Mouse (Mus musculus) thymus, postnatal 25 days (tissue): ENCODE measurements around the gene S100a11.
"Not testable (repeated sequence)": the region's sequence is repeated elsewhere in the genome, so short reads cannot be mapped to it uniquely, and the experiment has no call there.

Experiments used
- DNase-seq: peaks from one replicate; pipeline ENCODE4 v3.0.0; 2022

The S100a11 gene

DNA sequence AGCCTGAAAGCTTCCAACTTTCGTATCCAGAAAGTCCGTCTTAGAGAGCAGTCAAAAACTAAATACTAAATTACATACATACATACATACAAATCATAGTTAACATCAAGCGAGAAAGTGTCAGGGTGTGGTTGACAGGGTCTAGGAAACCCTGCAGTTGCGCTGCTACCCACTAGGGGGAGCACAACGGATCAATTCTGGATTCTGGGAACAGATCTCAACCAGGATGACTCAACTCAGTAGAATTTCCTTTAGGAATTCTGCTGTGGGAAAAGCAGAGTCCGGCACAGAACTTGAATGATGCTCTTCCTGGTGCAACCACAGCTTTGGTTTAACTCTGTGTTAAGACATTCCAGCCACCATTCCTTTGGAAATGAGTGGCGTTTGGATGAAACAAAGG lies 2.3 kb downstream of the S100a11 start:
- DNase-seq, result peak; percentile 46

DNA sequence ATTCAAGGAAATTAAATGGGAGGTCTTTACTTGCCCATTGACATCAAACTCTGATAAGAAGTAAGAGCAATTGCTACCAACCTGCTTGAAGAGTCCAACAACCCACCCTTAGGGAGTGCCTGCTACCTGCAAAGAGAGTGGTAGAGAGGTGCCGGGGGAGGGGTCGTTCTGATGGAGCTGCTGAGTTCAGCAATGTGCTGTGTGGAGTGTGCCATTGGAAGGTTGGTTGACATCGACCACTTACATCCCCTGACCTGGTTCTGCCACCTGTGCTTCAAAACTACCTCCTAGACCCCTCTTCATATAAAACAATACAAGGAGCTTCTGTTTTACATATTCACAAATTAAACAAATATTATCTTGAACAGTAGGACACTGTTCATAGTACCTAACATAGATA lies 7.0 kb downstream of the S100a11 start:
- DNase-seq, result no peak

DNA sequence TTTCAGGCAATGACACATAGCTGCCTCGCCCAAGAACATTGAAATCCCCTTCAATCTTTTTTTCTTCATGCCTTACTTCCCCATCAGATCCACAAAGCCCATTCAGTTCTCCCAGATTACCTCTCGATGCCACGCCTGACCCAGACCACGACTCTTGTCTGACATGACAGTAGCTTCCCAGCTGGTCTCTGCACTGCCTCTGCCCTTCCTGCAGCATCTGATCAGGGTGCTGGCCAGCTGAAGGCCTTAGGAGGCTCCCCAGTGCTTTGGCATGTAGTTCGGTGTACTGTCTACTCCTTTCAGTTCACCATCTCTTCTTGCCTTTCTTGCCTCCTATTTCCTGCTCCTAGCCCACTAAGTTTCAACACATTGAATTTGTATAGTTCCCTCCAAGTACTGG lies 8.5 kb downstream of the S100a11 start:
- no peak for DNase-seq

DNA sequence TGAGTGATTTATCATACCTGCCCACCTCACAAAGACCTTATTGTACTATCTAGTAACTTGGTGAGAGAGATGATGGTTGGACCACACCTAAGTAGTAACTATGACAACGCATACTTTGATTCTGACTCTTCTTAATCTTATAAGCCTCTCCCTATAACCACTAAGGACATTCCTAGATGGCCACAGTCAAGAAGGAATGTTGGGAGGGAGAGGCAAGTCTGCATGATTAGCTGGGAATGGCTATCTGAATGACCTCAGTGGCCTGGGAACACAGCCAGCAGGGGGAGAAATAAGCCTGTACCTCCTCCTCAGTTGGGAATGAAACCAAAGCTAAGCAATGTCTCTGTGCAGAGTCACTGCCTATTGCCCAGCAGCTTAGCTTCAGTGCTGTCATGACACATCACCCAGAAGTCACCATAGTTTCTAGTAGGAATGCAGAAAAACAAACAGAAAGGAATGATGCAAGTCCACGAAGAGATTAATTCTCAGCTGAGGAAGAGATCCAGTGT lies 16.8 kb downstream of the S100a11 start:
- no peak for DNase-seq

DNA sequence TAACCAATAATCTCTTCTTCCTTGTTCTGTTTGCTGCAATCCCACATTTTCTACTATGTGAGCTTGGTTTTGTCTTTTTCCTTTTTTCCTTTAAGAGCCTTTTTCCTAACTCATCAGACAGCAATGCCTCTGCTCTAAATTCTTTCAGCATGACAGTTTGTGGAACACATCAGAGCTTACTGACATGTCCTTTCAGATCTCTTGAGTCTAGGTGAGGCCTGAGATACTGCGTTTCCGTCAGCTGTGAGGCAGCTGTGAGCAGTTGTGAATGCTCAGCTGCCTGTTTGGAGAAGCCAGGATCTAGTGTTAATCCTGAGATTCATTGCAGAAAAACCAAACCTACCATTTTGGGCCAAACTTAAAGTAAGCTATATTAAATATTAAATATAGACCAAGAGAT lies 18.2 kb downstream of the S100a11 start:
- DNase-seq, result no peak

DNA sequence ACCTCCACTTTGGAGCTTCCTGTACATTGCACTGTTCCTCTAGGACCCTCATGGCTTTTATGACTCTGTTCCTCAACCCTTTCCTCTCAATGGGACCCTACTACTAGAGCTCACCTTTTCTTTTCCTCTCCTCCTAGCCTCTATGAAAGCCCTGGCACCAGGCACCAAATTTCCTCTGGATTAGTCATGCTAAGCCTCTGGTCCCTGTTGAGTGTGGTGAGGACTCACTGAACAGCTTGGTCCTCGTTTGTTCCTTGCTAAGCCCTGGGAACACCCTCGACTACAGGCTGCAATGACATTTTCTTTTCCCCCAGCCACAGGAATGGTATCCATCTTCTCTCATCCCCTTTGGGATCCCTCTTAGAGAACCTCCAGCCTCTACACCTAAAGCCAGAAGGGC lies 21.2 kb downstream of the S100a11 start:
- DNase-seq, result no peak

DNA sequence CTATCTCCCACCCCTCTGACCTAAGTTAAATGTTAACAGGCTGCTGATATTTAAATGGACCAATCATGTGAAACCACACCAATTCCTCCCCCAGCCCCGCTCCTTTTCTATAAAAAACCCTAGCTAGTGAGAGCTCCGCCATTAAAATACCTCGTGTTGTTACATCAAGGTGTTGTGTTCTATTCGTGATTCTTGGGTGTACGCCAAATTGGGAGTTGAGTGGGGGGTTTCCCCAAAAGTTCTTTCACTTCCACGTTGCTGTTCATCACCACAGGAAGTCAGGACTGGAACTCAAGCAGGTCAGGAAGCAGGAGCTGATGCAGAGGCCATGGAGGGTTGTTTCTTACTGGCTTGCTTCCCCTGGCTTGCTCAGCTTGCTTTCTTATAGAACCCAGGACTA lies 23.9 kb downstream of the S100a11 start:
- DNase-seq, result not testable (repeated sequence)

DNA sequence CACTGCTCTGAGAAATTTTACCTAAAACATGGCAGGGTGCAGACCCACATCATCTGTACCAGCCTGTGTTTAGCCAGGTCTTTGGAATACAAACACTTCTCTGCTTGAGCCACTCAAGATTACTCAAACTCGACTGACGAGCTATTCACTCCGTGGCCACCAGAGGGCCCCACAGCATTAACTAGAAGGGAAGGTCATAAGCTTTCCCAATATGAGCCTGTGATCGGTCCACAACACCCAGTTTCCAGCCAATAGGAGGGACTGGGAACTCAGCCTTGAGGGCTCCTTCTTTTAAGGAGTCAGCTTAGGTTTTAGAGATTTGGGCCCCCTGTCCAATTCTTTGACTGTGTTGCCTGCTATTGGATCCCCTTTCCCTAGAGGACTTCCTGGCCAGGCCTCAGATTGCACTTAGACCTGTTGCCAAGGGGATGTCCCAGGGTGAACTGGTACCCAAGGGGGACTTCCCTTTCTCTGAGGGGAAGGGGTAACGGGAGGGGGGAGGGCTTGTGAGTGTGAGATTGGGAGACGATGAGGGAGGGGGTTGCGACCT lies 26.9 kb downstream of the S100a11 start:
- peak; percentile 88 for DNase-seq

DNA sequence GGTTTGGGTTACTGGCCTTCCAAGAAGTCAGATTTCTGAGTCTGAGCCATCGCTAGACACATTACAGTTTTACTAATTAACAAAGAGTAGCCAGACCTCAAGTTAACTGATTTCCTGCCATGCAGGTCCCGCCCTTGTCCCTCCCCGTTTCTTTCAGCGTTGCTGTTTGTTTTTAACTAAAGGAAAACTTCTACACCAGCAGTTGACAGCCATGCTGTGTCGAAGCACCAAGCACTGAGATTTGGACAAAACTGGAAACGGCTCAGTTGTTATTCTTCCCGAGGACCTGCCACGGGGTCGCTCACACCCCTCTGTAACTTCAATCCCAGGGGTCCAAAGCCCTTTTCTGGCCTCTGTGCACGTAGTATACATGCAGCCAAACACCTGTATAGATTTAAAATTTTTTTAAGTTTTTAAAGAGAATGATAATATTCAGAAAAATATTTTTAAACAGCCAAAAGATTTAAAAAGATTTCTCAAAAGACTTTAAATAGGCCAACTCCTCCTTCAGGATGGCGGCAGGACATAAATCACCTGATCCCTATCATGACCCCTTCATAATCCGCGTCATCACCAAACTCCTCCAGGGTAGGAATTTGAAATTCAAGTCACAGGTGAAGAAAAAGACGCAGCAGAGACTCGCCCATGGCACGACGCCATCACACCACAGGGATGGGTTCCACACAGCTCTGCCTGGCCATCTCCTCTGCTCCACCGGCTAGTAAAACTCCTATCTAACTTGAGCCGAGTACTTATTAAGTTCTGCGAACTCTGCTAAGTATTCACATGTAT lies 27.7 kb downstream of the S100a11 start:
- DNase-seq, result no peak

DNA sequence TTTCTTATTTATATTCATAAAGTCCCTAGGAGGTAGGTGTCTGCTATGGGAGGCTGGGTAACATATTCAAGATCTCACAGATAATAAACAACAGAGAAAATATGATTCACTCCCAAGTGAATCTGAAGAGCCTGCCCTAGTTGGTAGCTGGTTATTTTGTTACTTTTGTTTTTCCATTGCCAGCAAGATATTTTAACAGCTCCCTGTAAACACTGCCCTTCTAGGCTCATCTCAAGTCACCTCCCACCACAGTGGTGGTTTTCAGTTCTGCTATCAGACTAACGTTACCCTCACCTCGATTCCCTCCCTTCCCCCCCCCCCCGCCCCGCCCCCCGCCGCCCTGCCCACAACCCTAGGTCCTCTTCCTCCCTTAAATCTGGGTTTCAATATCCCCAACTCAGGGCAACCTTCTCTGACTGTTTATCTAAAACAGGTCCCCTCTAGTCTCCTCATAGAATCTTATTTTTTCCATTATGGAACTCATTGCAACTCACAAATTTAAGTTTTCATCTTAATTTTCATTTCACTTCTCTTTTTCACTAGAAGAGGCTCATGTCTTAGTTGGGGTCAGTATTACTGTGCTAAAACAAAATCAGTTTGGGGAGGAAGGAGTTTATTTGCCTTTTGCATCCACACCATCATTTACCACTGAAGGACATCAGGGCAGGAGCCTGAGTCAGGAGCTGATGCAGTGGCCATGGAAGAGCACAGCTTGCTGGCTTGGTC lies 28.4 kb downstream of the S100a11 start:
- DNase-seq, result peak; percentile 21

DNA sequence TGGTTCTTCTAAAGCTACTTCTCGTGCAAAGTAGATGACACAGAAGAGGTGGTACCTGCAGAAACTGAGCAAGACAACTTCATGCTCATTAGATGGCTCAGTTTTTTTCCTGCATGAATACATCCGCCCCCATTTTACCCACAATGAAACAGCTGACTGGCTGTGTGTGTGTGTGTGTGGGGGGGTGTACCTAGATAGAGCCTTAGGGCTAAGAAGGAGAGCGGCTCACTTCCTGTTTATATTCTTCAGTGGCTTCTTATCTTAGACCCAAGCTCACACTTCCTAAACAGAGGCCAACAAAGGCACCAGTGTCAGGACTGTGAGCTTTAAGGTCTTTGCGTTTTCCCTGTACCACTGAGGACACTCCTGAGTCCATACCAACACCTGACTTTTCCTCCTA lies 29.7 kb downstream of the S100a11 start:
- peak; percentile 65 for DNase-seq

DNA sequence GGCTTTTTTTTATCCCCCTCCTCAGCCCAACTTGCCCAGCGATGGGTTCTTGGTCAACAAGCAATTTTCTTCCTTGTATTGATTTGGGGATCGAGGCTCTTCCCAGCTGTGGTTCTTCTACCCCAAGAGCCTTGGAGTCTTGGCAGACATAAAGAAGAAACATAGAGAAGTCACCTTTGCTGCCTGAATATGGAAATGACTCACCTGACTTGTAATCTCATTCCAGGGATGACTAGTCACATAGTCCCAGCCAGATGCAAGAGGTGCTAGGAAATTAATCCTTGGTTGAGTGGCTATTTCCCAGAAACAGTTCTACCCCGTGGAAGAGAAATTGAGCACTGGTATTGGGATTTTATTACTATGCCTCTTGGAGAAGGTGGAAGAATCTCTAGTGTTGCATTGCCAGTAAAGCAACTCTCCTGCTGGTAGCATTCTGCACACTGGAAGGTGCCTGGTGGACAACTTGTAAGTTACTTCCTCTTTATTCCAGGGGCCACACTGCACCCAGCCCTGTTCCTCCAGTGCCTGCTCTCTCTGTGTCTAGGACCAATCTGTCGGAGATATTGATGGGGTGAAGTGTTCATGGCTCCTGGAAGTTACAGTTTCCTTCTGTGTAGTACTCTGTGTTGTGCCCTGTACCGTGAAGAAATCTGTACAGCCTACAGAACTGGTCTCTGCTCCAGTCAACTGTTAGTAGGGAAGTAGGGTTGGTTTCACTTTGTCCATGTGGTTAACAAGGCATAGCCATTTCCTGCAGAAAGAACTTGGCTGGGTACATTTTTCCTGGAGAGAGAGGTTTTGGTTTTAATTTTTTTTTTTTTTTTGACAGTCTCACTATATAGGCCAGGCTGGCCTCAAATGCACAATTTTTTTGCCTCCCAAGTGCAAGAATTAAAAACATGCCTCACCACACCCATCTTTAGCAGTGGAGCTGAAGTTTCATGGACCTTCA lies 31.9 kb downstream of the S100a11 start:
- DNase-seq, result no peak

DNA sequence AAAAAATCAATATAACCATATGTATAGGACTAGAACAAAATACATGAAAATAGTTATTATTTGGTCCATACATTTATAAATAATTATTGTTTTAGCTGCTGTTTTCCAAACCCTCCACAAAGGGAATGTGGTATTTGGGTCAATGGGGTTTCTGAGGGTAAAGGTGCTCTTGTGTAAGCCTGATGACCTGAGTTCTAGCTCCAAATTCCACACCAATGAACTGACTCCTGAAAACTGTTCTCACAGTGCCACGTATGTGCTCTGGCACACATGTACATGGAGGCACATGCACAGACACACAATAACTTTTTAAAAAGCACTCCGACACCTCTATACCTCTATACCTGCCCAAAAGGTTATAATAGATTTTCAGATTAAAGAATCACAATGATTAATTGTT lies 33.0 kb downstream of the S100a11 start:
- no peak for DNase-seq

DNA sequence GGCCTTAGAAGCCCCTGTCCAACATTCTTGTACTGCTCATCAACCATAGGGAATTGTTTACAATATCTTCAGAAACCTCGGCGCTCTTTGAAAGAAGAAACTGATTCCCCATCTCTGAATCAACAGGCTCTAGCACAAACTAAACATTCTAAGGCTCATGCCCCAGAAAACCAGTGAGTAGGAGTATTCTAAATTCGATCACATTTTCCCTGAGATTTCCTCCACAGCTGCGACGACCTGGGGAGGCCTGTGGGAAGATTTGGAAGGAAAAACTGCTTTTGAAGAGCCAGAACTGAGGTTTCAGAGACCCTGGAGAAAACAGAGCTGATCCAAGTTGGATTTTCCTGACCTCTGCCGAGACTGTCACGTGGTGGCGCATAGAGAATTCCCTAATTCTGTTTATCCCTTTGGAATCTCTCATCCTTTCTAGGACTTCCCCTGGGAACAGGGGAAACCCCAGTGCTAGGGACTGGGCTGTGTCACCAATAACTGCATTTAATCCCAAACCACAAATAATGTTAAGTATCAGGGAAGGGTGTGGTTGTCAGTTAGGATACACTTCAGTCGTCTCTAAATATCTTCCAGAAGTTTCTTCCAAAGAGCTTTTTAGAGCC lies 33.6 kb downstream of the S100a11 start:
- DNase-seq, result no peak

DNA sequence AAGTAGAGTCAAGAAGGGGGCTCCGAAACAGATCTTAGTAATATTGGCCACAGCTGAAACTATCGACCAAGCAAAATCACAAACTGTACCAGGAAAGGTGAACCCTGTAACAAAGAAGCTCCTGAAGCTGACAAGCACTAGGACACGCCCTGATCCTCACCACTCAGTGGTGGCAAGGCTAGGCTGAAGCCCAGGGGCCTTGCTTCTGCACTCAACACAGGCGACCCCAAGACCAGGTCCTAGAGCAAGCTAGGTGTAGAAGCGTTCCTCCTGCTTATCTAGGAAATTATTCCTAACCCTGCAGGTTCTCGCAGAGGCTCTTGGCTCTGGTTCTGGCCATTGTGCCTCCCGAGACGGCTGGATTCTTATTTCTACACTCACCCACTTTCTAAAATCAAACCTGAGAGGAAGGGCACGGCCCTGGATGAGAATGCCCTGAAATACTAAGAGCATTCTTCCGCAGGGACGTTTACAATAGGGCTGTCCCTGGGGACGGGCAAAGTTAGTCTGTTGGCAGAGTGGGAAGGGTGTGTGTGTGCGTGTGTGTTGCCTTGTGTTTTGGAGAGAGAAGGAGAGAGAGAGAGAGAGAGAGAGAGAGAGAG lies 34.2 kb downstream of the S100a11 start:
- DNase-seq, result no peak

DNA sequence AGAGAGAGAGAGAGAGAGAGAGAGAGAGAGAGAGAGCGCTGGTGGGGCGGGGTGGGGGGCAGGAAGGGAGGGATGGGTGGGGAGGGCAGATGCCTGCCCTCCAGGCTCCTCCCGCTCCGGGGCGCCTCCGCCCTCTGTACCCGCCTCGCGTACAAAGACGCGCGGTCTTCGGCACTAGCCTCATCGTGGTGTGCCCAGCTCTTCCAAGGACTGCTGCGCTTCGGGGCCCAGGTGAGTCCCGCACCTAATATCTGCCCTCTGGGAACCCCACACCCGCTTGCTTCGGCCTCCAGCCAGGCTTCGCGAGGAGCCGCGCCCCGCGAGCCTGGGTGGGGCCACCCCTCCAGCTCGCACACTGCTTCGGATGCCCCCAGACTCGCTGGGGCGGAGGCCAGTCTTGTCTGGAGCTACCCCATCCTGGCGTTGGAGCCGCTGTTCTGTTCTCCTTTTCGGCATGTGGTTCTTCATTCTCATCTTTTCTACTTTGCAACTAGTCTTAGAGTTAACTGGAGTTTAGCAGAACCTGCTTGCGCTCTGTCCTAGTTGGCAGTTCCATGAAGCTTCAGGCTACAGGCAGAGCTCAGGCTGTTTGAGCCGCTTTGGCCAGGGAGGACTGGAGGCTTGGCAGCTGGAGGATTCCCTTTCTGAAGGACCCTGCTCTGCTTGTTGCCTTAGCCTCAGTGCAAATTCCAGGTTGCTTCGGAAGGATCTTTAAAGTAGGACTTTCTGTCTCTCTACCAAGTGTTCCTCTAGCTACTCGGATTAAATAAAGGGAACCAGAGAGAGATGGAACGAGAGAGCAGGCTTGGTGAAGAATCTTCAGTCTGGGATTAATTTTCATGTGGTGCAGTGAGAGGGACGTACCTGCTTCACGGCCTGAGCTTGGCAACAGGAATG lies 34.9 kb downstream of the S100a11 start, which contains the start of gene S100a10:
S100a10 (plus strand) TSS at position 100 of the 897 bp plus-strand sequence.
- peak; percentile 86 for DNase-seq

DNA sequence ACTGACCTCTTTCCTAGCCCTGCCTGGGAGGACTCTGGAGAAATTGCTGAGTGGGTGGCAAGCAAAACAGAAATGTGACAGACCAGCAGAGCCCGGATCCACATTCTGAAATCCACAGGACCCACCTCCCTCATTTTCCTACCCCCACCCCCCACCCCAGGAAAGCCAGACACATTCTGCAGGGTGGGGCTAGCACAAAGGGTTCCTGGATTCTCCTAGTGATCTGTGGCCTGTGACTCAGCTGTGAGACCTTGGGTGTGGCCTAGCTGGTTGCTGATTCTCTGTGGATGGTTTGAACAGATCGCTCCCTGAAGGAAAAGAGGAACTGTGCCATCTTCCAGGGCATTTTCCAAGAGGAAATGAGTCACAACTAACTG lies 35.6 kb downstream of the S100a11 start:
- DNase-seq, result no peak

DNA sequence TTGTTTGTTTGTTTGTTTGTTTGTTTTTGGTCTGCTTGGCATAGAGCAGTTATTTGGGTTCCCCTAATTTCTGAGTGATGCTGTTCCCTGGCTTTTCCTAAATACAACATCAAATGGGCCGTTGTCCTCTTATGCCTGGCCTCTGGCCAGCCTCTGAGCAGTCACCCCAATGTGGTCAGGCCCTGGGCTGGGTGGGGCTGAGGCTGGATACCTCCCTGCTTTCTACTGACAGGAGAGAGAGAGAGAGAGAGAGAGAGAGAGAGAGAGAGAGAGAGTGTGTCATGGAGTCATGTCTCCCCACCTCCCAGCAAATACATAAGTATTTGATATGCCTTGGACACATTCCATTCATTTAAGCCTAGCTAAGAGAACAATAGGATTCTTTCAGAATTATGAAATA lies 36.3 kb downstream of the S100a11 start:
- DNase-seq, result no peak

DNA sequence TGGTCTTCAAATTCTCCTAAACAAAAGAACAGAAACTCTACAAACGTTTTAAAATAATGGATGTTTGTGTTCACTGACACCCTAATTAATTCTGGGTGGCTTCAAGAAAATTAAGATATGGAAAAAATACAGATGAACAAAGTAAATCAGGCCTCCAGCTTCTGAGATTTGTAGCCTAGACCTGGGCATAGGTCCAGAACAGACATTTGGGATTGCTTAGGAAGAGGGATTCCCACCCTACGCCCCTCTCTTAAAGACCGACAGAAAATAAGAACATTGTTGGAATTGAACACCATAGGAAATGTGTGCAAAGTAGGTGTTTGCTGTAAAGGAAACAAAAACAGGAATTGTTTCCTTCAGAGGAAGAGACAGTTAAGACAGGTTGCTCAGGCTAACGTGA lies 37.2 kb downstream of the S100a11 start:
- DNase-seq, result no peak

DNA sequence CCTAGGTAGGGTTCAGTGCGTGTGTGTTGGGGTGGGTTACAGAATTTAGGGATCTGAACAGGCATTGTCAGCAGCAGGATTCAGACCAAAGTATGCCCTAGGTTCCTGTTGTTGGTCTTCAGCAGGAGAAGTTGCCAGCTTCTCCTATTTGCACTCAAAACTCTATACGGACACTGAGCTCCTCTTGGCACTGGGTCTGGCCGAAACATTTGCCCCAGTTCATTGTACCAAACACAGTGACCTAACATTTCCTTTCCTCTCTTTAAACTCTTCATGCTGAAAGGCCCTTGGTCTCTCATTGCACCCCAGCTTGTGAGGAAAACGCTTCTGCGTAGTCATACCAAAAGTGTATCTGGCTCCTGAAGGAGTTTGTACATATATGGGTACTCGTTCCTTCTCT lies 39.7 kb downstream of the S100a11 start:
- DNase-seq, result no peak

DNA sequence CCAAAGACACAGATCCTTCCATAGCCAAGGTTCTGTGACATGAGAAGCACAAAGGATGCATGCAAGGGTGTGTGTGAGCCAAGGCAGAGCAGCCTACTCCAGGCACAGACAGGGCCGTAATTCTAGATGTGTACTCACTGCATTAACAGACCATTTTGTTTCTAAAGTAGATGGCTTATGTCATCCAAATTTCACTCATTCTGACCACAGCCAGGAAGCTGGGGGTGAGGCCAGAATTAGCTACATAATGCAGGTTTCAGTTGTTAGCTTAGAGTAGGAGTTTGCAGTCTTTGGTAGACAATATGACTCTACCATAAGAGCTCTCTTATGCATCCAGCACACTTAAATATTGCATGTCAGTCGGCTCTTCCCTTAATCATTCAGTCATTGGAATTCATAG lies 42.1 kb downstream of the S100a11 start:
- DNase-seq, result no peak
